ENCODE assay signal across 25 mouse cellular contexts in genomic region chr8:3463248-3463647, GRCm38 (mm10). TPM values are rescaled to one million over a fixed set of nuclear protein-coding genes. Genes with fewer than 3 reads are reported as not detected.
A peak's percentile ranks its signal among the peaks of the same experiment; 100 is the strongest.
DNase-seq lines count a peak whose midpoint lies in the region; ATAC-seq and TF ChIP-seq lines count a peak whose summit lies in the region.
"Had no signal": no experiment of that assay in that cellular context is flagged by ENCODE, and none has a peak within 500 bp of the region (broad histone marks: within the 10 kb centered on the region; RNA-seq: fewer than 3 reads in every experiment).

No protein-coding gene starts in this region.

- no peak overlapping the region for H3K4me3 ChIP-seq in kidney, adult 2 months (ENCODE audit: insufficient read depth, low read depth, low read length)
- no peak overlapping the region for H3K4me3 ChIP-seq in kidney, embryonic 14.5 days (ENCODE audit: low read length)
- H3K4me3 ChIP-seq in kidney, embryonic 15.5 days (replicated peaks): no peak overlapping the region
- no peak overlapping the region for H3K4me3 ChIP-seq in liver, postnatal 0 days (ENCODE audit: low read depth, low read length)
- H3K4me3 ChIP-seq: embryonic facial prominence, embryonic 13.5 days; embryonic facial prominence, embryonic 15.5 days; erythroblast, embryonic 14.5 days; forebrain, embryonic 10.5 days; forebrain, embryonic 12.5 days had no signal

- H3K9me3 ChIP-seq in kidney, embryonic 14.5 days (ENCODE audit: control insufficient read depth, low read length): no peaks in the 10 kb centered on the region
- no peaks in the 10 kb centered on the region for H3K9me3 ChIP-seq in kidney, embryonic 15.5 days (replicated peaks)
- no peaks in the 10 kb centered on the region for H3K9me3 ChIP-seq in liver, postnatal 0 days (ENCODE audit: low read length)
- H3K9me3 ChIP-seq: embryonic facial prominence, embryonic 13.5 days; embryonic facial prominence, embryonic 15.5 days; forebrain, embryonic 10.5 days; forebrain, embryonic 12.5 days had no signal

- no peak overlapping the region for H3K4me2 ChIP-seq in kidney, embryonic 14.5 days (replicated peaks; ENCODE audit: low read depth, low read length)
- no peak overlapping the region for H3K4me2 ChIP-seq in kidney, embryonic 15.5 days
- H3K4me2 ChIP-seq in liver, postnatal 0 days (ENCODE audit: low read depth, low read length): no peak overlapping the region
- H3K4me2 ChIP-seq: embryonic facial prominence, embryonic 13.5 days; embryonic facial prominence, embryonic 15.5 days; forebrain, embryonic 12.5 days had no signal

- H3K9ac ChIP-seq in kidney, embryonic 14.5 days (ENCODE audit: low read depth, low read length): no peak overlapping the region
- H3K9ac ChIP-seq in kidney, embryonic 15.5 days: no peak overlapping the region
- no peak overlapping the region for H3K9ac ChIP-seq in liver, postnatal 0 days (replicated peaks)
- H3K9ac ChIP-seq: embryonic facial prominence, embryonic 13.5 days; embryonic facial prominence, embryonic 15.5 days; forebrain, embryonic 12.5 days had no signal

- WGBS in kidney, adult 2 months: 54% methylated on average over 2 of the region's 2 CpGs
- WGBS in kidney, embryonic 14.5 days: 78% methylated on average over 2 of the region's 2 CpGs
- WGBS in kidney, embryonic 15.5 days: 88% methylated on average over 2 of the region's 2 CpGs
- 70% methylated on average over 2 of the region's 2 CpGs for WGBS in liver, postnatal 0 days (ENCODE audit: insufficient replicate concordance)

- no peak for TF ChIP-seq POLR2A in kidney, adult 2 months (IDR thresholded peaks at IDR 0.05; ENCODE audit: low read depth, low read length)

- DNase-seq in kidney, adult 2 months: peak; percentile 75
- DNase-seq in kidney, adult 9 months: peak; percentile 71
- peak; percentile 52 to 60 for DNase-seq in kidney, postnatal 36 days
- DNase-seq in kidney, postnatal 4 days: no peak
- no peak for DNase-seq in liver, postnatal 0 days
- DNase-seq in liver: no peak
- DNase-seq: adrenal gland, adult 2 months; adrenal gland, postnatal 10 days; adrenal gland, postnatal 25 days; cerebellum, adult 11 months; cerebellum, adult 18-20 months; cerebellum, adult 8-10 months; cerebellum, adult 9-11 months; cerebellum, postnatal 14 days; cerebellum, postnatal 36 days; embryo, embryonic 11 days had no signal

- ATAC-seq in kidney, embryonic 14.5 days (ENCODE audit: low FRiP score, low TSS enrichment): no peak
- ATAC-seq in kidney, embryonic 15.5 days (replicated peaks; ENCODE audit: low FRiP score): no peak
- ATAC-seq in liver, postnatal 0 days: peak; percentile 31
- ATAC-seq: forebrain, embryonic 14.5 days had no signal

- H3K4me1 ChIP-seq in kidney, adult 2 months (ENCODE audit: control insufficient read depth, insufficient read depth, low read length): peaks cover 5% of the 10 kb centered on the region; the same call in 1 of the 2 replicates
- H3K4me1 ChIP-seq in kidney, embryonic 14.5 days (ENCODE audit: control insufficient read depth, insufficient read depth, low read length): 0 out of 2 replicates have a peak, but pooled peaks cover 4% of the 10 kb centered on the region
- peaks cover 10% of the 10 kb centered on the region for H3K4me1 ChIP-seq in kidney, embryonic 15.5 days
- peaks cover 3% of the 10 kb centered on the region; the same call in 1 of the 2 replicates for H3K4me1 ChIP-seq in liver, postnatal 0 days (ENCODE audit: insufficient read depth)

- no peak for TF ChIP-seq CTCF in kidney, adult 2 months (conservative IDR thresholded peaks at IDR 0.05; ENCODE audit: insufficient read depth, insufficient read length, low read depth, low read length)
- TF ChIP-seq CTCF in liver, postnatal 0 days (IDR thresholded peaks at IDR 0.05; ENCODE audit: low read depth): no peak

- H3K36me3 ChIP-seq in kidney, adult 2 months (ENCODE audit: control insufficient read depth, insufficient read depth, low read length): no peaks in the 10 kb centered on the region
- no peaks in the 10 kb centered on the region; the same call in 1 of the 2 replicates for H3K36me3 ChIP-seq in kidney, embryonic 14.5 days (ENCODE audit: control insufficient read depth, insufficient read depth, low read length)
- 0 out of 2 replicates have a peak, but pooled peaks cover 2% of the 10 kb centered on the region for H3K36me3 ChIP-seq in kidney, embryonic 15.5 days
- peaks cover 15% of the 10 kb centered on the region; the same call in 1 of the 2 replicates for H3K36me3 ChIP-seq in liver, postnatal 0 days (replicated peaks; ENCODE audit: insufficient read depth, low read length)

- no peak overlapping the region for H3K27ac ChIP-seq in kidney, adult 2 months (ENCODE audit: insufficient read depth, low read depth, low read length)
- no peak overlapping the region for H3K27ac ChIP-seq in kidney, embryonic 14.5 days (ENCODE audit: low read depth, low read length)
- no peak overlapping the region for H3K27ac ChIP-seq in kidney, embryonic 15.5 days
- H3K27ac ChIP-seq in liver, postnatal 0 days (ENCODE audit: low read depth): peak overlapping the region; percentile 39; the same call in 1 of the 2 replicates
- H3K27ac ChIP-seq: embryonic facial prominence, embryonic 13.5 days; embryonic facial prominence, embryonic 15.5 days; forebrain, embryonic 12.5 days had no signal

- no peaks in the 10 kb centered on the region for H3K27me3 ChIP-seq in kidney, adult 2 months (replicated peaks; ENCODE audit: control insufficient read depth, insufficient read depth, low read length)
- no peaks in the 10 kb centered on the region for H3K27me3 ChIP-seq in kidney, embryonic 14.5 days (ENCODE audit: control insufficient read depth, insufficient read depth, low read length)
- no peaks in the 10 kb centered on the region for H3K27me3 ChIP-seq in kidney, embryonic 15.5 days
- H3K27me3 ChIP-seq in liver, postnatal 0 days (ENCODE audit: insufficient read depth, low read length): no peaks in the 10 kb centered on the region
- H3K27me3 ChIP-seq: embryonic facial prominence, embryonic 13.5 days; embryonic facial prominence, embryonic 15.5 days; forebrain, embryonic 12.5 days had no signal

- TF ChIP-seq EP300 in liver, postnatal 0 days (IDR thresholded peaks at IDR 0.05; ENCODE audit: low read depth): no peak

RNA-seq across cellular contexts. Expression of gene Pex11g, which starts 4.2 kb away (rescaled TPM):
- polyA plus RNA-seq in kidney, adult 2 months (2012; rRNA removed): 15.1 and 15.5 TPM in 2 replicates
- 3.7 and 4.4 TPM in 2 replicates for polyA plus RNA-seq in kidney, embryonic 14.5 days (2014; fragmentation: Nextera tagmentation; extraction: Ambion mirVana)
- 6.2 and 7.5 TPM in 2 replicates for polyA plus RNA-seq in kidney, embryonic 15.5 days (2015; fragmentation: Nextera tagmentation; extraction: Ambion mirVana)
- 14.8 and 14.9 TPM in 2 replicates for polyA plus RNA-seq in liver, postnatal 0 days (2015; fragmentation: Nextera tagmentation; extraction: Ambion mirVana)

RNA-seq across cellular contexts. Expression of gene Tex45, which starts 7.4 kb away (rescaled TPM):
- polyA plus RNA-seq in kidney, adult 2 months (2012; rRNA removed): 0.05 and 0.11 TPM in 2 replicates
- not detected in 2 replicates for polyA plus RNA-seq in kidney, embryonic 14.5 days (2014; fragmentation: Nextera tagmentation; extraction: Ambion mirVana)
- not detected in 2 replicates for polyA plus RNA-seq in kidney, embryonic 15.5 days (2015; fragmentation: Nextera tagmentation; extraction: Ambion mirVana)
- not detected in 2 replicates for polyA plus RNA-seq in liver, postnatal 0 days (2015; fragmentation: Nextera tagmentation; extraction: Ambion mirVana)
- polyA plus RNA-seq: C2C12; embryonic facial prominence, embryonic 15.5 days; erythroblast, embryonic 14.5 days; forebrain, embryonic 10.5 days; forebrain, embryonic 12.5 days had no signal

RNA-seq across cellular contexts. Expression of gene Zfp358, which starts 29.7 kb away (rescaled TPM):
- 43.2 and 58.6 TPM in 2 replicates for polyA plus RNA-seq in kidney, adult 2 months (2012; rRNA removed)
- polyA plus RNA-seq in kidney, embryonic 14.5 days (2014; fragmentation: Nextera tagmentation; extraction: Ambion mirVana): 27.9 and 47.9 TPM in 2 replicates
- 47.3 and 50.0 TPM in 2 replicates for polyA plus RNA-seq in kidney, embryonic 15.5 days (2015; fragmentation: Nextera tagmentation; extraction: Ambion mirVana)
- 4.9 and 6.3 TPM in 2 replicates for polyA plus RNA-seq in liver, postnatal 0 days (2015; fragmentation: Nextera tagmentation; extraction: Ambion mirVana)

RNA-seq across cellular contexts. Expression of gene Mcoln1, which starts 37.0 kb away (rescaled TPM):
- 239 and 302 TPM in 2 replicates for polyA plus RNA-seq in kidney, adult 2 months (2012; rRNA removed)
- 29.3 and 39.9 TPM in 2 replicates for polyA plus RNA-seq in kidney, embryonic 14.5 days (2014; fragmentation: Nextera tagmentation; extraction: Ambion mirVana)
- 56.0 and 57.1 TPM in 2 replicates for polyA plus RNA-seq in kidney, embryonic 15.5 days (2015; fragmentation: Nextera tagmentation; extraction: Ambion mirVana)
- polyA plus RNA-seq in liver, postnatal 0 days (2015; fragmentation: Nextera tagmentation; extraction: Ambion mirVana): 19.9 and 20.6 TPM in 2 replicates

RNA-seq across cellular contexts. Expression of gene Pnpla6, which starts 51.9 kb away (rescaled TPM):
- 53.3 and 70.7 TPM in 2 replicates for polyA plus RNA-seq in kidney, adult 2 months (2012; rRNA removed)
- 21.0 and 25.6 TPM in 2 replicates for polyA plus RNA-seq in kidney, embryonic 14.5 days (2014; fragmentation: Nextera tagmentation; extraction: Ambion mirVana)
- polyA plus RNA-seq in kidney, embryonic 15.5 days (2015; fragmentation: Nextera tagmentation; extraction: Ambion mirVana): 29.4 and 38.3 TPM in 2 replicates
- polyA plus RNA-seq in liver, postnatal 0 days (2015; fragmentation: Nextera tagmentation; extraction: Ambion mirVana): 6.4 TPM in 2 replicates

Comparison
In these comparisons a context has a peak if more than half of its experiments do, and no peak if none do; other contexts are left out.
1. DNase-seq: peak in kidney, adult 2 months (single experiment), kidney, adult 9 months (single experiment) and kidney, postnatal 36 days (2 of 2); none in kidney, postnatal 4 days (0 of 2), liver, postnatal 0 days (single experiment) and liver (single experiment).